Mouse (Mus musculus) WW6 (cell line): Measurements from ENCODE around the gene Pigl.
A peak's percentile ranks its signal among the peaks of the same experiment; 100 is the strongest.
"Not testable (repeated sequence)": the region's sequence is repeated elsewhere in the genome, so short reads cannot be mapped to it uniquely, and the experiment has no call there.

Experiments used
- DNase-seq: peaks from one replicate; pipeline ENCODE4 v3.0.0-alpha.2; 2013; ENCODE audit warnings: low read depth, low spot score

Gene Pigl

GRCm38 (mm10) chr11:62467289-62467688 is 9.0 kb downstream of the Pigl start:
- not testable (repeated sequence) for DNase-seq

DNA sequence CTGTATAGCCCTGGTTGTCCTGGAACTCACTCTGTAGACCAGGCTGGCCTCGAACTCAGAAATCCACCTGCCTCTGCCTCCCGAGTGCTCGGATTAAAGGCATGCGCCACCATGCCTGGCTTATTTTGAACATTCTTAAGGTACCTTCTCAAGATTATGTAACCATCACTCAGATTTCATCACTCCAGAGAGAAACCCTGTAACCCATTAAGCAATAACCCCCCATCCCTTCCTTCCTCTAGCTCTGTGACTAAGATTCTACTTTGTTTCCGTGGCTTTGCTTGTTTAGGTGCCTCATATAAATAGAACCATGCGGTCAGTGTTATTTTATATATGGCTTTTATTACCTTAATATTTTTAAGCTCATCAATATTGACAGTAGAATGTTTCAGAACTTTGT is 12.2 kb downstream of the Pigl start:
- no peak for DNase-seq

GRCm38 (mm10) chr11:62473516-62473915 is 15.3 kb downstream of the Pigl start:
- no peak for DNase-seq

DNA sequence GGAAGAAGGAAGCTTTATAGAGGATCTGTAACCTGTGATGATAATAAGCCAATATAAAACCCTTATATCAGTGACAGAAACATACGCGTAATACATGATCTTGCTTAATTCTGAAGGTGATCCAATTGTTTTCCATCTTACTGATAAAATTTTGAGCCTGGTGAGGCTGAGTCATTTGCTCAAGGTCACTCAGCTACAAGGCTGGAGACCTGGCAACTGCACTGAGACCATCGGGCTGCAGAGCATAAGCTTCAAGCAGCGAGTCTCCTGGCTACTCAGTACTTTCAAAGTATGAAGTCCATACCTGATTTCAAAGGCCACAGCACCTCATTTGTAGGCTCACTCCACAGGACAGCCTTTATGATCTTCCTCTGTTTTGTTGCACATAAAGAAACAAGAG is 17.9 kb downstream of the Pigl start:
- DNase-seq = no peak

GRCm38 (mm10) chr11:62478931-62479330 is 20.7 kb downstream of the Pigl start:
- DNase-seq = no peak

DNA sequence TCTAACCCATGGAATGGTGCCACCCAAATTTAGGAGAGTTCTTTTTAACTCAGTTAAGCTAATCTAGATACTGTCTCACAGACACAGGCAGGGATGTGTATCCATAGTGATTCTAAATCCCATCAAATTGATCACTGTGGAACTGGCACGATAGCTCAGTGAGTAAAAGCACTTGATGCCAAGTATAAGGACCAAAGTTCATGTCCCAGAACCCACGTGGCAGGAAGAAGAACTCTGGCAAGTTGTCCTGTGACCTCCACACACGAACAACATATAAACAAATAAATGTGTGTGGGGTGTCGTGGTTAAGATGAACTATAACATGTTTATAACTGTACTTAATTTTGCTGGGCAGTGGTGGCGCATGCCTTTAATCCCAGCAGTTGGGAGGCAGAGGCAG is 21.3 kb downstream of the Pigl start:
- no peak for DNase-seq

GRCm38 (mm10) chr11:62486949-62487348 is 28.7 kb downstream of the Pigl start:
- DNase-seq = no peak

- DNase-seq = no peak
These were observed 29.5 kb downstream of the Pigl start for GRCm38 (mm10) chr11:62487540-62488350.

GRCm38 (mm10) chr11:62493701-62494100 is 35.4 kb downstream of the Pigl start:
- no peak for DNase-seq

GRCm38 (mm10) chr11:62494754-62495275 is 36.6 kb downstream of the Pigl start:
- peak; percentile 92 for DNase-seq

DNA sequence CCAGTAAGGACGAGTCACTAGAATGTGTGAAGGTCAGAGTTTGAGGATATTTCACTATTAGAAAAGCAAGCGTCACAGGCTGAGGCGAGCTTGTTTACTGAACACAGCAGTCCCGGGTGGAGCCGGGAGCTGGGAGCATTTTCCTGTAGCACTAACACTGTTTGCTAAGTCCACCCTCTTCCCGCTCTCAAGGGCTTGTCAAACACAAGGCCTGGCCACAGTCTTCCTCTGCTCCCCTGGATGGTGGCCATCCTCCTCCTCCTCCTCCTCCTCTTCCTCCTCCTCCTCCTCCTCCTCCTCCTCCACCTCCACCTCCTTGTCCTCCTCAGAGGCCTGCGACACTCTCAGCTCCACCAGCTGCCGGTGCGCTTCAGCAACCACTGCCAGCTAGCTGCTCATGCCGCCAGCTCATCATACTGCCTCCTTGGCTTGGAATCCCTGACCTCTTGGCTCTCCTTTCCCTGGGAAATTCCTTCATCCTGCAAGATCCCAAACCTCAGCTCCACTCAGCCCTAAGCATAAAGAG is 37.1 kb downstream of the Pigl start:
- no peak for DNase-seq

GRCm38 (mm10) chr11:62496151-62496715 is 38.0 kb downstream of the Pigl start:
- DNase-seq = no peak

GRCm38 (mm10) chr11:62497181-62497580 is 38.9 kb downstream of the Pigl start:
- DNase-seq = no peak

GRCm38 (mm10) chr11:62498802-62499201 is 40.5 kb downstream of the Pigl start:
- DNase-seq = no peak

DNA sequence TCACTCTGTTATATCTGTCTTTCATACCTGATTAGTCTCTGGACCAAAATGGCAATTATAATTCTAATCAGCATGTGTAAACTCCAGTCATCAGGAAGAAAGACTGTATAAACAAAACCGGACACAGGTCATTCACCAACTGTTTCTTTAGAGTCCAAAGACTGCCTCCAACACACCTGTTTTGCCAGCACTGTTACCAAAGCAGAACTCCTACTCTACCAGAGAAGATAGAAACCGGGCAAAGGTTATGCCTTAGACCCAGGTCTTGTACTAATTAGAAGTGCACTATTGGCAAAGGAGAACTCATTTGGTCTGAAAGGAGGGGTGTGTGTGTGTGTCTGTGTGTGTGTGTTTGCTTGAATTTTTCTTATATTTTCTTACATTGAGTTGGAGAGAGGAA is 42.3 kb downstream of the Pigl start:
- no peak for DNase-seq

DNA sequence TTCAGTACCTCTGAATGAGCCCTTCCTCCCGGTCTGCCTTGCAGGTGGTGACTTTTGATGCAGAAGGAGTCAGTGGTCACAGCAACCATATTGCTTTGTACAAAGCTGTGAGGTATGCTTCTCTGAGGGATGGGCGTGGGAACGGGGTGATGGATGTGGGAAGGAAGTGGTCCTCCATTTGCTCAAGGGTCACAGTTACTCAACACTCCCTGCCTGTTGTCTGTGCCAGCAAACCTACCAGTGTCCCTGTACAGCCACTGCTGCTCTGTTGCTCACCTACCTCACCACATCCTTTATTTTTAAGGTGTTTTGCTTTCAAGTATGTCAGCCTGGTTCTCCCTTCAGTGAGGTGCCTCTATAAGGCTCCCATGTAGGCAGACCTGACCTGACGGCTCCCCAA is 49.4 kb downstream of the Pigl start:
- DNase-seq = no peak

DNA sequence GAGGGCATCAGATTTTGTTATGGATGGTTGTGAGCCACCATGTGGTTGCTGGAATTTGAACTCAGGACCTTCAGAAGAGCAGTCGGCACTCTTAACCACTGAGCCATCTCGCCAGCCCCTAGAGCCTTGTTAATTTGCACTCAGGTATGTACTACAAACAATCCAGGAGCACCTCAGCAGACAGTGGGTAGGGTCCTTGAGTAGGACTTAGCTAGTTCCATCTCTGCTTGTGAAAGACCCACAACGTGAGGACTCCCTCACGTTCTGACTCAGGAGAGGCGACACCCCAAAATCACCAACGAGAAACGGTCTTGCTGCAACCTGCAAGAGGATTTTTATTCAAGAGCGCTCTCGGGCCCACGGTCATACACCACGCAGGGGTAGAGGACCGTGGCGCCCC is 50.1 kb downstream of the Pigl start:
- DNase-seq = not testable (repeated sequence)

DNA sequence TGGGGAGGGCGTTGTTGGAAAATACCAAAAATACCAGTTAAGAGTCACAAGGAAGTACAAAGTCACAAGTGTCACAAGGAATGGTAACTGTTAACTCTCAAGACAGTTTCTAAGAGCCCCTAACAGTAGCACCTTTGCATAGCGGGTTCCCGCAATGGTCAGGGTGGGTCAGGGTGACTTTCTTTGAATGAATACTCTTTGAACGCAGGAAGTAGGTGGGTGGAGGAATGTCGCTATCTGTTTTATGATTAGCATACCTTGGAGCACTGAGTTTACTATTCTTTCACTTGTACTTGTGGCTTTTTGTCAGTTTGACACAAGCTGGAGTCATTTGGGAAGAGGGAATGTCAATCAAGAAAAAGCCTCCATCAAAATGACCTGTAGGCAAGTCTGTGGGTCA is 50.6 kb downstream of the Pigl start:
- DNase-seq = not testable (repeated sequence)

- no peak for DNase-seq
These were observed 51.3 kb downstream of the Pigl start for GRCm38 (mm10) chr11:62509571-62509970.

- peak; percentile 94 for DNase-seq
These were observed 52.7 kb downstream of the Pigl start for GRCm38 (mm10) chr11:62510956-62511355.

- DNase-seq = peak; percentile 90
These were observed 53.4 kb downstream of the Pigl start for GRCm38 (mm10) chr11:62511444-62512202.

GRCm38 (mm10) chr11:62512529-62513080 is 54.3 kb downstream of the Pigl start:
- DNase-seq = no peak
